Mouse (Mus musculus): ENCODE measurements around the gene Ssbp4. TPM values are rescaled to one million over a fixed set of nuclear protein-coding genes. Genes with fewer than 3 reads are reported as not detected.

Gene Ssbp4
- polyA plus RNA-seq, 1 experiment, result 1,213 TPM

DNA sequence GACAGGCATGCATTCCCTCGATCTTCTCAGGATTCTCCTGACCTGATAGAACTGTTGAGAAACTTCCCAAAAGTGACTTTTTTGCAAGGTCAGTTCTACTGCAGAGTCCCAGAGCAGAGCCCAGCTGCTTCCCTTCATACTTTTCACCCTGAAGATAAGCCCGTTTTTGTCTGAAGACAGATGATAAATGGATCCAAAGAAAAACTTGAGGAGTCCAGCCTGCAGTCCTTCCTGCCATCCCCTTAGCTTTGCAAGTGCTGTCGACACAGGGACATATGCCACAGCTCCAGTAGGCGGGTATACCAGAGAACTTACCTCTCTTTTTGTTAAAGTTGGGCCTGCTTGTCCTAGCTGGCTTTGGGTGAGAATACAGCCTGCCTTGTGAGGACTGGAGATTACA lies 47.3 kb downstream of the Ssbp4 start:
- no peak for TF ChIP-seq GATA1 (IDR thresholded peaks at IDR 0.05; ENCODE audit: low read length)

- TF ChIP-seq GATA1 (IDR thresholded peaks at IDR 0.05; ENCODE audit: low read length), result no peak
Measured at GRCm38 (mm10) chr8:70560564-70560963, 48.1 kb downstream of the Ssbp4 start.

DNA sequence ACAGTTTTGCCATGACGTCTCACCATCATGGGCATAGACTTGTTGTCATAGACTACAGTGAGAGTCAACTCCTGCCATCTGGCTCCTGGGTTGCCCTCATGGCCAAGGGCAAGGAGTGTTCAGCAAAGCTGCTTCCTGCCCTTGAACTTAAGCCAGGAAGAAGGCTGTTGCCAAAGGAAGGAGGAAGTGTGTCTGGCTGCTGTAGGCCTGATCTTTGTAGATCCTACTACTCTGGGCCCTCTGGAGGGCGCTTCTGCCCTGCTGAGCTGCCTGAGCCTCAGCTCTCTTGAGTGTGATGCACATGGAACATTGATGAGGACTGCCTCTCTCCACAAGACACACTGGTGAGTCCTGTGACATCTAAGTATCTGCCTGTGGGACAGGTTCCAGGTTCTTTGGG lies 48.6 kb downstream of the Ssbp4 start:
- no peak for TF ChIP-seq GATA1 (IDR thresholded peaks at IDR 0.05; ENCODE audit: low read length)

DNA sequence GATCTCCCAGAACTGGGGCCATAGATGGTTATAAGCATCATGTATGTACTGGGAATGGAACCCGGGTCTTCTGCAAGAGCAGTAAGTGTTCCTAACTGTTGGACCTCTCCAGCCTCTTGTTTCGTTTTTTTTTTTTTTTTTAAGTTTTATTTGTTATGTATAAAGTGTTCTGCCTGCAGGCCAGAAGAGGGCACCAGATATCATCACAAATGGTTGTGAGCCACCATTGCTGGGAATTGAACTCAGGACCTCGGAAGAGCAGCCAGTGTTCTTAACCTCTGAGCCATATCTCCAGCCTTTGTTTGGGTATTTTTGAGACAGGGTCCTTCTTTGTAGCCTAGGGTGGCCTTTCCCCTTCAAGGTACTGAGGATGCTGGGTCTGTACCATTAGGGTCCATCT lies 49.7 kb downstream of the Ssbp4 start:
- no peak for TF ChIP-seq GATA1 (IDR thresholded peaks at IDR 0.05; ENCODE audit: low read length)

DNA sequence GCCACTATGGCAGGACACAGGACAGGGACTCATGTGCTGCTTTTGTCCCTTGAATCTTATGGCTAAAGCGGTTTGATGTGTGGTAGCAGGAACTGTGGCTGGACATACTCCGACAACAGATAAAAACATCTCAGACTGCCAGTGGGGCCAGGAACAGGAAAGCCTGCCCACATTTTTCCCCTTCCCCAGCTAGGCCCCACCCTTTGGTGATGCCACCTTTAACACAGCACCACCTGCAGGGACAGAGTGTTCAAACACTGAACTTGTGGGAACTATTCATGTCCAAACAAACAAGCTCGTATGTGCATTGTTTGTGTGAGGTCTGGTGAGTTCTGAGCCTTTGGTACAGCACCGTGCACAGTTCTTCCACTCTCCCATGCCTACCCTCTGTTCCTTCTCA lies 50.3 kb downstream of the Ssbp4 start:
- no peak for TF ChIP-seq GATA1 (IDR thresholded peaks at IDR 0.05; ENCODE audit: low read length)

DNA sequence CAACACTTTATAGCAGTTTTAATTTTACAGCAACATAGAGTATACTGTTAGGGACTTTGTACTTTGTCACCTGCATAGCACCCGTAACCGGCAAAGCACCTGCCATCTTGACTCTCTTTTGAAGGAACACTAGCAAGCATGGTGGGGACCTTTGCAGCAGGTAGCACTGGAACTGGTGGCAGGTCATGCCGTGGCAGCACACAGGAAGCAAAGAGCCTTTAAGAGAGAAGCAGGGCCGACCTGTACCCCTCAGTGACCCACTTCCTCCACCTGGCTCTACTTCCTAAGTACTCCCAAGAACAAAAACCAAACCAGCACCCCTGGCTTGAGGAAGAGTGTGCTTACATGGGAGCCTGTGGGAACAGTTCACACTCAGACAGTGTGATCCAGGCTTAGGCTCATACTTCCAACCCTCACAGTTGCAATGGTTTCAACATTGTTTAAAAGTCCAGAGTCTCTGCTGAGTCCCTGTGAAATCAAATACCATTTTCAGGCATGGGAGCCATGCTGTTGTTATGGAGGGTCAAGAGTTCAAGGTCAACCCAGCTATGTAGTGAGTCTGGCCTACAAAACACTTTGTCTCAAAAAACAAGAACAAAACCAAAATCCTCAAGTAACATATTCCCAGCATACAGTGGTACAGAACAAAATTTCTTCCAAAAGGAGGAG lies 53.5 kb downstream of the Ssbp4 start:
- no peak for TF ChIP-seq GATA1 (IDR thresholded peaks at IDR 0.05; ENCODE audit: low read length)

DNA sequence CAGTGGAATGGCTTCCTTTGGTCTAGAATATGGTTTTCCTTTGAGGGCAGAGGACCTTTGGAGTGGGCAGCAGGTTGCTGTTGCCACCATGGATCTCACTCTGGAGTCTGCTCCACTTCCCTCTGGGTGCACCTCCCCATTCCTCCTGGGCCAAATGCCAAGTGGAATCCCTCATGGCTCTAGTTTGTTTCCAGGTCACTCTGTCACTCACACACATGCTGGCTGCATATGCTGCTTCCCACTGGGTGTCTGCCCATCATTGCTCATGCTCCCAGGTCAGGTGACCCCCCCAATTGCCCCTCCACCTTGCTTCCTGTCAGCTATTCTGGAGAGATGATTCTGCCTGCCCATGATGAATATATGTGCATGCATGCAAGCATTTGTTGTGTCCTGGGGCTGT lies 54.9 kb downstream of the Ssbp4 start:
- TF ChIP-seq GATA1 (IDR thresholded peaks at IDR 0.05; ENCODE audit: low read length), result no peak

DNA sequence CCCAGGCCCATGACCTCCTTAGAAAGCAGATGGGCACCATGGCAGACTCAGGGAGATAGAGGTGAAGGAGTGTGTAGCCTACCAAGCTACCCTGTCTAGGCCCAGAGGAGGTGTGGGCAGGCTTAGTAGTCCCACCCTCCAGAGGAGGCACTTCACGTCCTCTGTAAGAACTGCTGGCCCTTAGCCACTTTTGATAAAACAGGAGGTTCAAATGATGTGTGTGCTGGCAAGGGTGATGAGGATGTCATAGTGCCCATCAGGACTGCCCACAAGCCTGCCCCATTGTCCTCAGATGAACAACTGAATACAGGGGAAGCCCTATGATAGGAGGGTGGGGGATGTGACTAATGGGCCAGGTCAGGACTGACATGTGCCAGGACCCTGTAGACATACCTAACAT lies 55.8 kb downstream of the Ssbp4 start:
- TF ChIP-seq GATA1 (IDR thresholded peaks at IDR 0.05; ENCODE audit: low read length), result no peak

- TF ChIP-seq GATA1 (IDR thresholded peaks at IDR 0.05; ENCODE audit: low read length), result no peak
Measured at GRCm38 (mm10) chr8:70551558-70552161, 57.0 kb downstream of the Ssbp4 start.

DNA sequence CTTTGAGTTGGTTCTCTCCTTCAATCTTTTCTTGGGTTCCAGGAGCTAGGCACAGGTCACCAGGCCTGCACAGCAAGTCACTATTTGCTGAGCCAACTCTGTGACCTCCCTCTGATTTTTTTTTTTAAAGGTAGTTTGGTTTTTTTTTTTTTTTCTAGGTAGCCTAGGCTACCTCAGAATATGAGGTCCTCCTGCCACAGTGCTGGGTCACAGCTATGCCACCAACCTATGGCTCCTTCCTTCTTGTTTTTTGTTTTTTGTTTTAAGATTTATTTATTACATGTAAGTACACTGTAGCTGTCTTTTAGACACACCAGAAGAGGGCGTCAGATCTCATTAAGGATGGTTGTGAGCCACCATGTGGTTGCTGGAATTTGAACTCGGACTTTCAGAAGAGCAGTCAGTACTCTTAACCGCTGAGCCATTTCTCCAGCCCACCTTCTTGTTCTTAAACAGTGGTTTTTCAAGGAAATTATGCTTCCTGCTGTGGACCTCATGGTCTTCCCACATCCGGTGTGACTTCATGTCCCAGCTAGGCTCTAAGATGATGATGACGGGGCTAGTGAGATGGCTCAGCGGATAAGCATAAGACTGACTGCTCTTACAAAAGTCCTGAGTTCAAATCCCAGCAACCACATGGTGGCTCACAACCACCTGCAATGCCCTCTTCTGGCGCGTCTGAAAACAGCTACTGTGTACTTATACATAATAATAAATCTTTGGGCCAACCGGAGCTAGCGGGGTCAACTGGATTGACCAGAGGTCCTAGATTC lies 59.1 kb downstream of the Ssbp4 start:
- no peak for TF ChIP-seq GATA1 (IDR thresholded peaks at IDR 0.05; ENCODE audit: low read length)

- no peak for TF ChIP-seq GATA1 (IDR thresholded peaks at IDR 0.05; ENCODE audit: low read length)
Measured at GRCm38 (mm10) chr8:70547762-70548161, 60.9 kb downstream of the Ssbp4 start.

Other genes with a start within 250 kb of the Ssbp4 start
- 0.28 and 0.29 TPM in 2 replicates for gene Comp, start 235.3 kb downstream of the Ssbp4 start, polyA plus RNA-seq (2012)
- 25.8 and 29.6 TPM in 2 replicates for gene Crtc1, start 169.3 kb downstream of the Ssbp4 start, polyA plus RNA-seq (2012)
- 10.0 and 10.8 TPM in 2 replicates for gene Klhl26, start 131.9 kb downstream of the Ssbp4 start, polyA plus RNA-seq (2012)
- gene Tmem59l, start 121.5 kb downstream of the Ssbp4 start, polyA plus RNA-seq (2012), result not detected in 2 replicates
- not detected in 2 replicates for gene Crlf1, start 115.7 kb downstream of the Ssbp4 start, polyA plus RNA-seq (2012)
- gene Rex1bd, start 102.1 kb downstream of the Ssbp4 start, polyA plus RNA-seq (2012), result 264 and 347 TPM in 2 replicates
- gene Uba52, start 98.1 kb downstream of the Ssbp4 start, polyA plus RNA-seq (2012), result 421 and 1,202 TPM in 2 replicates
- 1,137 and 1,401 TPM in 2 replicates for gene Fkbp8, start 81.1 kb downstream of the Ssbp4 start, polyA plus RNA-seq (2012)
- 41.4 and 54.9 TPM in 2 replicates for gene Kxd1, start 80.9 kb downstream of the Ssbp4 start, polyA plus RNA-seq (2012)
- 50.0 and 51.6 TPM in 2 replicates for gene Ell, start 69.4 kb downstream of the Ssbp4 start, polyA plus RNA-seq (2012)
- gene Isyna1, start 14.5 kb downstream of the Ssbp4 start, polyA plus RNA-seq (2012), result 184 and 204 TPM in 2 replicates
- 0.08 and 0.13 TPM in 2 replicates for gene Lrrc25, start 7.3 kb upstream of the Ssbp4 start, polyA plus RNA-seq (2012)
- 0.05 TPM in 1 of 2 replicates, not detected in the other for gene Gdf15, start 23.6 kb upstream of the Ssbp4 start, polyA plus RNA-seq (2012)
- gene Pgpep1, start 51.5 kb upstream of the Ssbp4 start, polyA plus RNA-seq (2012), result 3.7 and 5.0 TPM in 2 replicates
- 887 and 1,189 TPM in 2 replicates for gene Lsm4, start 64.4 kb upstream of the Ssbp4 start, polyA plus RNA-seq (2012)
- 173 and 232 TPM in 2 replicates for gene Jund, start 90.1 kb upstream of the Ssbp4 start, polyA plus RNA-seq (2012)
- not detected in 2 replicates for gene Iqcn, start 94.6 kb upstream of the Ssbp4 start, polyA plus RNA-seq (2012)
- gene Gm3336, start 109.7 kb upstream of the Ssbp4 start, polyA plus RNA-seq (2012), result not detected in 2 replicates
- 0.81 and 1.2 TPM in 2 replicates for gene Pde4c, start 114.8 kb upstream of the Ssbp4 start, polyA plus RNA-seq (2012)
- 21.8 and 26.1 TPM in 2 replicates for gene Rab3a, start 145.8 kb upstream of the Ssbp4 start, polyA plus RNA-seq (2012)
- 189 and 199 TPM in 2 replicates for gene Mpv17l2, start 152.1 kb upstream of the Ssbp4 start, polyA plus RNA-seq (2012)
- 70.1 and 86.8 TPM in 2 replicates for gene Pik3r2, start 167.8 kb upstream of the Ssbp4 start, polyA plus RNA-seq (2012)
- 206 and 255 TPM in 2 replicates for gene Mast3, start 196.2 kb upstream of the Ssbp4 start, polyA plus RNA-seq (2012)
- 5.2 and 5.3 TPM in 2 replicates for gene Il12rb1, start 199.6 kb upstream of the Ssbp4 start, polyA plus RNA-seq (2012)
- 65.7 and 101 TPM in 2 replicates for gene Arrdc2, start 230.8 kb upstream of the Ssbp4 start, polyA plus RNA-seq (2012)

All from G1E-ER4 (cell line).